Mouse (Mus musculus): ENCODE measurements around the gene Gna13.

Gene Gna13

GRCm38 (mm10) chr11:109425392-109426271 is 63.0 kb downstream of the Gna13 start, which contains the start of gene Amz2:
Amz2 (plus strand) TSS chr11:109425946.
- DNase-seq: peak; percentile 100

- DNase-seq: no peak
Measured at GRCm38 (mm10) chr11:109426272-109426586, 63.6 kb downstream of the Gna13 start.

GRCm38 (mm10) chr11:109427353-109427752 is 64.7 kb downstream of the Gna13 start:
- no peak for DNase-seq

- no peak for DNase-seq
Measured at GRCm38 (mm10) chr11:109434233-109434798, 71.7 kb downstream of the Gna13 start.

GRCm38 (mm10) chr11:109436889-109437288 is 74.3 kb downstream of the Gna13 start:
- DNase-seq: no peak

GRCm38 (mm10) chr11:109439209-109439608 is 76.6 kb downstream of the Gna13 start:
- no peak for DNase-seq

GRCm38 (mm10) chr11:109439829-109440340 is 77.3 kb downstream of the Gna13 start:
- peak; percentile 65 for DNase-seq

- no peak for DNase-seq
Measured at GRCm38 (mm10) chr11:109440641-109441040, 78.0 kb downstream of the Gna13 start.

- no peak for DNase-seq
Measured at GRCm38 (mm10) chr11:109441119-109441518, 78.5 kb downstream of the Gna13 start.

GRCm38 (mm10) chr11:109442166-109442730 is 79.6 kb downstream of the Gna13 start:
- DNase-seq: no peak

GRCm38 (mm10) chr11:109443468-109444263 is 81.0 kb downstream of the Gna13 start:
- DNase-seq: no peak

GRCm38 (mm10) chr11:109444600-109444999 is 82.0 kb downstream of the Gna13 start:
- no peak for DNase-seq

GRCm38 (mm10) chr11:109445438-109446035 is 82.9 kb downstream of the Gna13 start:
- no peak for DNase-seq

All from cerebellum, adult 8-10 months (tissue).